Mouse (Mus musculus) kidney, adult 2 months (tissue): ENCODE measurements around the gene Aldh3b3.

Source experiments
- CTCF ChIP-seq: fragments of 200-500 bp; conservative IDR thresholded peaks from 2 replicates; pipeline ENCODE4 v1.5.1; 2011; ENCODE audit warnings: low read depth, mild to moderate bottlenecking, control low read depth, low read length, moderate library complexity, mixed read lengths; ENCODE audit not compliant: insufficient read depth, insufficient read length
- POLR2A ChIP-seq: fragments of 200-500 bp; IDR thresholded peaks from one replicate; pipeline ENCODE4 v1.6.1; 2011; ENCODE audit warnings: low read depth, low read length, control low read depth

GRCm38 (mm10) chr19:3914535-3914934 is 43.9 kb upstream of the Aldh3b3 start:
- no peak for TF ChIP-seq CTCF
- TF ChIP-seq POLR2A, result no peak
